Mouse (Mus musculus) embryonic facial prominence, embryonic 12.5 days (tissue): ENCODE results near the gene Rab3il1. TPM values are rescaled to one million over a fixed set of nuclear protein-coding genes. Genes with fewer than 3 reads are reported as not detected.

Experiments
- ATAC-seq: fragments of 200-750 bp; cut with Nextera tagmentation; 2 replicates; pipeline ENCODE4 v1.8.0; 2017; ENCODE audit not compliant: insufficient number of reproducible peaks, insufficient read depth, low FRiP score, low TSS enrichment
- H3K27ac ChIP-seq: fragments of 300-500 bp; sonication (generic); 2 replicates; pipeline ENCODE4 v1.5.1; 2016; ENCODE audit warnings: mild to moderate bottlenecking
- H3K27me3 ChIP-seq: fragments of 300-500 bp; sonication (generic); 2 replicates; pipeline ENCODE4 v1.6.1; 2016; ENCODE audit warnings: mild to moderate bottlenecking, moderate library complexity
- H3K36me3 ChIP-seq: fragments of 300-500 bp; sonication (generic); 2 replicates; pipeline ENCODE4 v1.6.1; 2016; ENCODE audit warnings: mild to moderate bottlenecking
- H3K4me1 ChIP-seq: fragments of 300-500 bp; sonication (generic); 2 replicates; pipeline ENCODE4 v1.6.1; 2016
- H3K4me2 ChIP-seq: fragments of 300-500 bp; sonication (generic); replicated peaks from 2 replicates; pipeline ENCODE4 v1.6.1; 2016; ENCODE audit warnings: mild to moderate bottlenecking, moderate library complexity
- H3K4me3 ChIP-seq: fragments of 300-500 bp; sonication (generic); 2 replicates; pipeline ENCODE4 v1.5.1; 2016; ENCODE audit warnings: mild to moderate bottlenecking
- H3K9ac ChIP-seq: fragments of 300-500 bp; sonication (generic); 2 replicates; pipeline ENCODE4 v1.6.1; 2016; ENCODE audit warnings: mild to moderate bottlenecking, moderate library complexity
- H3K9me3 ChIP-seq: fragments of 300-500 bp; sonication (generic); 2 replicates; pipeline ENCODE4 v1.6.1; 2016; ENCODE audit warnings: mild to moderate bottlenecking, moderate library complexity
- WGBS: fragments of 180-500 bp; shearing (Covaris S2); methylation state at CpG from one replicate; pipeline ENCODE4 v1.1.7; 2016; 5-methylcytosine and 5-hydroxymethylcytosine counted together
- polyA plus RNA-seq: library from polyadenylated mRNA; unstranded; fragments of >200 nt; fragmentation: Nextera tagmentation; extraction: Ambion mirVana; gene quantifications from 2 replicates; pipeline ENCODE4 v1.2.1, GENCODE M21; 2016

Gene Rab3il1
- polyA plus RNA-seq, 1 experiment from 2014 or later: 48.0 TPM

DNA sequence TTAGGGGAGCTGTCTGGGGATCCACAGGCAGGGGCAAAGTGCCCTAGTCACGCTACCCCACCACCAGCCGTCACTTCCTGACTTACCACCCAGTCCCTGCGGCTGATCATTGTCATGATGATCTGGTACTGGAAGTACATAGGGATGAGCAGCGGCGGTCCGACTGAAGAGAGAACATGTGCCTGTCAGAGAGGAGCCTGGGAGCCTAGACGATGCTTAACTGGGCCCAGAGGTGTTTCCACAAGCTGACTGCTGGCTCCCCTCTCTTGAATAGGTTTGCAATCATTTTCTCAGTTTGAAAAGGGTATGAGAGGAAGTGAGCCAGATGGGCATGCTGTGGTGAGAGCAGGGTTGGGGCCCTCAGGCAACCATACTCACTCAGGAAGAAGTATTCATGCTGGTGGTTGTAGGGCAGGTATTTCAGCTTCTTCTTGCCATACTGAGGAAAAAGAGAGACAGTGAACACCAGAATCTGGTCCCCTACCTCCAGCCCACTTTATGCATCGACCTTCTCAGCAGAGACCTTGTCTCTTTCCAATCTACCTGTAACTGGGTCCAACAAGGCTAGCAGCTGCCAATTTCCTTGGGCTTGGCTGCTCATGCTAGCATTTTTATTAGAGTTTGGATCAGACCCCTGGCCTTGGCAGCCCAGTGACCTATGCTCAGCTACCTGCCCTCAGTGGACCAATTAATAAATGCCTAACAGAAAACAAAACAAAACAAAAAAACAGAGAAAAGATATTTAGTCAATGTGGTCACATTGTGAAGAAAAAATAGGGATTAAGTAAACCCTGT lies 68.9 kb downstream of the Rab3il1 start:
- H3K4me3 ChIP-seq: no peak overlapping the region
- peaks cover 94% of the 10 kb centered on the region for H3K36me3 ChIP-seq
- no peaks in the 10 kb centered on the region for H3K27me3 ChIP-seq
- H3K4me2 ChIP-seq: no peak overlapping the region
- no peak overlapping the region for H3K9ac ChIP-seq
- WGBS: 96% methylated on average over 8 of the region's 8 CpGs
- H3K9me3 ChIP-seq: no peaks in the 10 kb centered on the region
- H3K27ac ChIP-seq: no peak overlapping the region
- ATAC-seq: no peak
- H3K4me1 ChIP-seq: no peaks in the 10 kb centered on the region

DNA sequence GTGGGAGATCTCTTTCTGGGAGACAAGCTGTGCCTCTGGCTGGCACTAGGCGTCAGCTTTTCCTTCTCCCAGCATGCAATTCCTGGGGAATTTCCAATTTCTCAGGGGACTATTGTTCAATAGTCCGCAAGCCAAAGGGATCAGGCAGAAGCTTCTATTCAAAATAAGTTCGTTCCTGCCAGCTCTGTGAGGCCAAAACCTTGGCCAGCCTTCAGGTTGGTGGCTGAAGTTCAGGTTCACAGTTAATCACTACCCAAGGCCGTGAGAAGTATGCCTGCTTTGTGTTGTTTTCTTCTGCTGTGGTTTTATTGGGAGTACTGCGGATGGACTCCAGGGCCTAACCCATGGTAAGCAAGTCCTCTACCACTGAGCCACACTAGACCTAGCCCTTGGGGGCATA lies 69.7 kb downstream of the Rab3il1 start:
- no peak overlapping the region for H3K9ac ChIP-seq
- H3K9me3 ChIP-seq: no peaks in the 10 kb centered on the region
- no peak for ATAC-seq
- 94% methylated on average over 5 of the region's 5 CpGs for WGBS
- no peak overlapping the region for H3K27ac ChIP-seq
- peaks cover 94% of the 10 kb centered on the region for H3K36me3 ChIP-seq
- H3K4me1 ChIP-seq: no peaks in the 10 kb centered on the region
- H3K4me3 ChIP-seq: no peak overlapping the region
- H3K4me2 ChIP-seq: no peak overlapping the region
- H3K27me3 ChIP-seq: no peaks in the 10 kb centered on the region

DNA sequence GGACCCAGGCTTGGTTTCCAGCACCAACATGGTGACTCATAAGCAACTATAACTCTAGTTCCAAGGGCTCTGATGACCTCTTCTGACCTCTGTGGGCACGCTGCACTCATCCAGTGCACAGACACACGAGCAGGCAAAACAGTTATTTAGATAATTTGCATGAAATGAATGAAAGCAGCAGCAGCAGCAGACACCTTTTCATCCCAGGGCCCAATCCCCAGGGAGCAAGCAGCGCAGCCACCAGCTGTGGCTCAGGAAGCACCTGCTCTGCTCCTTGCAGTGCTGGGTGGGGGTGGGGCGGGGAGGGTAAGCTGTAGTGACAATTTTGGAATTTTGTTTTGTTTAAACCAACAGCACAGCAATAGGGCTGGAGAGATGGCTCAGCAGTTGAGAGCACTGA lies 70.4 kb downstream of the Rab3il1 start:
- no peak overlapping the region for H3K4me2 ChIP-seq
- 74% methylated on average over 4 of the region's 4 CpGs for WGBS
- no peaks in the 10 kb centered on the region for H3K27me3 ChIP-seq
- H3K4me3 ChIP-seq: no peak overlapping the region
- peaks cover 94% of the 10 kb centered on the region for H3K36me3 ChIP-seq
- H3K9ac ChIP-seq: no peak overlapping the region
- no peak overlapping the region for H3K27ac ChIP-seq
- ATAC-seq: no peak
- H3K9me3 ChIP-seq: no peaks in the 10 kb centered on the region
- H3K4me1 ChIP-seq: no peaks in the 10 kb centered on the region

DNA sequence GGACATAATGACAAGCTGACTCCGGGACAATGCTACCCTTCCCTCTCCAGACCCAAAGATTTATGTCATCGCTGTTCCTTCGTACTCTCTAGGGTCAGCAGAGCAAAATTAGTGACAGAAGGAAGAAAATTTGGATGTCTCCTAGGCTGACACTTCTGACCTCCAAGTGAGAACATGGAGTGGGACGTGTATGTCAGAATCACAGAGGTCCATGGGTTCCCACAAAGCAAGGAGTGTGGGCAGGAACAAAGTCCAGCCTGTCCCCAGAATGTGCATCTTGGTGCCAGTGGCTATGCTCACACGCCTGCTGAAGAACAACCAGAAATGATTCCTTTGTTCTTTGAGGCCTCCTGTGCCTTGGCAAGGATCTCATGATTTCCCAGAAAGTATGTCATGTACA lies 71.7 kb downstream of the Rab3il1 start:
- 91% methylated on average over 5 of the region's 5 CpGs for WGBS
- H3K9ac ChIP-seq: no peak overlapping the region
- no peaks in the 10 kb centered on the region for H3K27me3 ChIP-seq
- no peak overlapping the region for H3K4me3 ChIP-seq
- no peak overlapping the region for H3K4me2 ChIP-seq
- H3K9me3 ChIP-seq: no peaks in the 10 kb centered on the region
- peaks cover 94% of the 10 kb centered on the region for H3K36me3 ChIP-seq
- no peak overlapping the region for H3K27ac ChIP-seq
- no peaks in the 10 kb centered on the region for H3K4me1 ChIP-seq
- no peak for ATAC-seq

DNA sequence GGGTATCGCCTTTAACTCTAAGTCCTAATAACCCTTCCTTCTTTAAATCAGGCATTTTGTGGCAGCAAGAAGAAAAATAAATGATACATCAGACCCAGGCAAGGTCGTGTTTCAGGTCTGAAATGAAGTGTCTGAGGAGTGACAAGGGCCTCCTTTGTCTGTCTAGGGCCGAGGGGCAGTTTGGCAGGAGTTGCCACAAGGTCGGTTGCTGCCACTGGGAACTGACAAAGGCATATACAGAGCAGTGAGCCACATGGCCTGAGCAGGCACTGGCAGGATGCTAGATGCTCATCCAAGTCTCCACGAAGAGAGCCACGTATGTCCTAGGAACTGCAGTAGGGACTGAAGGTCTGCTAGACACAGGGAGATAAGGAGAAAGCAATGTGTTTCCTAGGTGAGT lies 76.9 kb downstream of the Rab3il1 start:
- Histone ChIP-seq H3K4me3 (no peak overlapping the region), H3K4me1 (no peaks in the 10 kb centered on the region), H3K9me3 (no peaks in the 10 kb centered on the region), H3K36me3 (peaks cover 97% of the 10 kb centered on the region), H3K27me3 (no peaks in the 10 kb centered on the region), H3K4me2 (no peak overlapping the region), H3K27ac (no peak overlapping the region), H3K9ac (no peak overlapping the region)
- no peak for ATAC-seq
- 63% methylated on average over 6 of the region's 6 CpGs for WGBS

- H3K4me3 ChIP-seq: no peak overlapping the region
- peaks cover 86% of the 10 kb centered on the region for H3K36me3 ChIP-seq
- no peak overlapping the region for H3K4me2 ChIP-seq
- H3K27ac ChIP-seq: no peak overlapping the region
- no peaks in the 10 kb centered on the region for H3K27me3 ChIP-seq
- H3K9me3 ChIP-seq: no peaks in the 10 kb centered on the region
- no peaks in the 10 kb centered on the region for H3K4me1 ChIP-seq
- 95% methylated on average over 7 of the region's 7 CpGs for WGBS
- no peak for ATAC-seq
- no peak overlapping the region for H3K9ac ChIP-seq
Measured at GRCm38 (mm10) chr19:10080384-10080783, 78.9 kb downstream of the Rab3il1 start.

DNA sequence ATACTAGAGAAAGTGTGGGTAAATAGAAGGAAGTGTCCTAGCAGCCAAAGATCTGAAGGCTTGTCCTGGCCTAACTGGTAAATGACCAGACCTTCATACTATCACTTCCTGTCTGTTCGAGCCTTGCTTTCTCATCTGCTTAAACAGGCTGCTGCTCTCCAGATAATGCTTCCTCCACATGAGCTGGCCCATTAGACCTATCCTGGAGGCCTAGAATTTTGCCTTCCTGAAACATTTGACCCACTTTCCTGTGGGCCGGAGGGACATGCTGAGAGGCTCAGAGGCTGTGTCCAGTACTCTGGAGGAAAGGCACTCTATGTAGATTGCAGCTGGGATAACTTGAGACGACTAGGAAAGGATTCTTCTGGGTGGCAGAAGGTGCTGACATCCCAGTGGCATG lies 80.6 kb downstream of the Rab3il1 start:
- Histone ChIP-seq H3K4me1 (no peaks in the 10 kb centered on the region), H3K27ac (no peak overlapping the region), H3K27me3 (no peaks in the 10 kb centered on the region), H3K9ac (no peak overlapping the region), H3K4me3 (no peak overlapping the region), H3K9me3 (no peaks in the 10 kb centered on the region), H3K36me3 (peaks cover 84% of the 10 kb centered on the region), H3K4me2 (no peak overlapping the region)
- ATAC-seq: no peak
- 70% methylated on average over 3 of the region's 3 CpGs for WGBS

DNA sequence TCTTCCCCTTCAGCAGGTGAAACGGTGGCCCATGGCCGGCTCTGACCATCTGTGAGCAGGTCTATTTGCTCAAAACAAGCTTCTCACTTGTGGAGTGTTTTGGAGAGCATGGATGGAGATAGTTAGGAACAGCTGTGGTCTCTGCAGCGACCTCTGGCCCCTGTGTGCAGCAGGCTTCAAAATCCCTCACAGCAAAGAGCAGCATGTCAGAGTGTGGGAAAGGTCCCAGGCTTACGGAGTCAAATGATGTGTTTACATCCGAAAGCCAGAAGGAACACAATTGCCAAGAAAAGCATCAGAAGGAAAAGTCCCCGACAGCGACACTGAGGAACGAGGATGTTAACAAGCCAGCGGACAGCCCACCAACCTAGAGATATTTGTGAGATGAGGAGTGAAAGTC lies 84.0 kb downstream of the Rab3il1 start:
- Histone ChIP-seq H3K36me3 (peaks cover 84% of the 10 kb centered on the region), H3K4me3 (no peak overlapping the region), H3K9me3 (no peaks in the 10 kb centered on the region), H3K27me3 (no peaks in the 10 kb centered on the region), H3K27ac (no peak overlapping the region), H3K4me2 (no peak overlapping the region), H3K4me1 (no peaks in the 10 kb centered on the region), H3K9ac (no peak overlapping the region)
- 79% methylated on average over 9 of the region's 9 CpGs for WGBS
- ATAC-seq: no peak

GRCm38 (mm10) chr19:10086976-10087375 lies 85.5 kb downstream of the Rab3il1 start:
- H3K4me1 ChIP-seq: no peaks in the 10 kb centered on the region
- peaks cover 85% of the 10 kb centered on the region for H3K36me3 ChIP-seq
- no peak overlapping the region for H3K27ac ChIP-seq
- H3K4me3 ChIP-seq: no peak overlapping the region
- WGBS: 76% methylated on average over 4 of the region's 4 CpGs
- H3K4me2 ChIP-seq: no peak overlapping the region
- no peaks in the 10 kb centered on the region for H3K27me3 ChIP-seq
- no peak for ATAC-seq
- no peaks in the 10 kb centered on the region for H3K9me3 ChIP-seq
- H3K9ac ChIP-seq: no peak overlapping the region

Other genes starting within 250 kb of the Rab3il1 start
- not detected in 2 replicates for gene Scgb2a2, start 154.1 kb upstream of the Rab3il1 start, polyA plus RNA-seq
- 129 and 132 TPM in 2 replicates for gene Incenp, start 102.1 kb upstream of the Rab3il1 start, polyA plus RNA-seq
- 1,511 and 1,518 TPM in 2 replicates for gene Fth1, start 21.1 kb upstream of the Rab3il1 start, polyA plus RNA-seq
- gene Best1, start within 50 bp of the Rab3il1 start, polyA plus RNA-seq: 1.7 and 1.8 TPM in 2 replicates
- 10.1 and 10.2 TPM in 2 replicates for gene Fads3, start 39.9 kb downstream of the Rab3il1 start, polyA plus RNA-seq
- gene Fads2, start 100.1 kb downstream of the Rab3il1 start, polyA plus RNA-seq: 123 and 125 TPM in 2 replicates
- gene Fads1, start 181.2 kb downstream of the Rab3il1 start, polyA plus RNA-seq: 139 and 144 TPM in 2 replicates
- gene Tmem258, start 202.3 kb downstream of the Rab3il1 start, polyA plus RNA-seq: 389 and 410 TPM in 2 replicates
- gene Fen1, start 202.5 kb downstream of the Rab3il1 start, polyA plus RNA-seq: 90.1 and 95.5 TPM in 2 replicates
- 1.9 and 2.5 TPM in 2 replicates for gene Myrf, start 239.1 kb downstream of the Rab3il1 start, polyA plus RNA-seq